Mouse (Mus musculus) stomach, postnatal 0 days (tissue): ENCODE data around the gene Zmiz1. TPM values are rescaled to one million over a fixed set of nuclear protein-coding genes. Genes with fewer than 3 reads are reported as not detected.
A peak's percentile ranks its signal among the peaks of the same experiment; 100 is the strongest.

Experiments
- ATAC-seq: fragments of 200-750 bp; cut with Nextera tagmentation; 2 replicates; pipeline ENCODE4 v1.8.0; 2017; ENCODE audit not compliant: low FRiP score, low TSS enrichment
- DNase-seq: peaks from one replicate; pipeline ENCODE4 v3.0.0-alpha.2; 2016; ENCODE audit warnings: low spot score
- H3K27ac ChIP-seq: fragments of 300-500 bp; sonication (generic); replicated peaks from 2 replicates; pipeline ENCODE4 v1.5.1; 2014; ENCODE audit warnings: mild to moderate bottlenecking, control low read depth
- H3K27me3 ChIP-seq: fragments of 300-500 bp; sonication (generic); 2 replicates; pipeline ENCODE4 v1.6.1; 2014; ENCODE audit warnings: low read length; ENCODE audit not compliant: control insufficient read depth, insufficient read depth
- H3K36me3 ChIP-seq: fragments of 300-500 bp; sonication (generic); 2 replicates; pipeline ENCODE4 v1.6.1; 2014; ENCODE audit warnings: low read length, mixed read lengths; ENCODE audit not compliant: control insufficient read depth, insufficient read depth
- H3K4me1 ChIP-seq: fragments of 300-500 bp; sonication (generic); replicated peaks from 2 replicates; pipeline ENCODE4 v1.6.1; 2014; ENCODE audit warnings: antibody characterized with exemption; ENCODE audit not compliant: control insufficient read depth, insufficient read depth
- H3K4me2 ChIP-seq: fragments of 300-500 bp; sonication (generic); replicated peaks from 2 replicates; pipeline ENCODE4 v1.6.1; 2014; ENCODE audit warnings: low read depth, mild to moderate bottlenecking, control low read depth, moderate library complexity
- H3K4me3 ChIP-seq: fragments of 300-500 bp; sonication (generic); 2 replicates; pipeline ENCODE4 v1.5.1; 2014; ENCODE audit warnings: low read depth, low read length, control low read depth
- H3K9ac ChIP-seq: fragments of 300-500 bp; sonication (generic); 2 replicates; pipeline ENCODE4 v1.6.1; 2014; ENCODE audit warnings: mild to moderate bottlenecking, low read length, control low read depth, mixed read lengths
- H3K9me3 ChIP-seq: fragments of 300-500 bp; sonication (generic); 2 replicates; pipeline ENCODE4 v1.6.1; 2016; ENCODE audit warnings: low read length; ENCODE audit not compliant: control insufficient read depth
- CTCF ChIP-seq: IDR thresholded peaks from 2 replicates; pipeline ENCODE4 v1.5.1; 2016; ENCODE audit warnings: antibody characterized with exemption, low read depth, mild to moderate bottlenecking, moderate library complexity
- EP300 ChIP-seq: optimal IDR thresholded peaks from 2 replicates; pipeline ENCODE3; 2016; ENCODE audit warnings: antibody characterized with exemption
- WGBS: fragments of 180-500 bp; shearing (Covaris S2); extraction: QIAGEN DNeasy Blood & Tissue Kit; methylation state at CpG from one replicate; pipeline ENCODE4 v1.1.7; 2014; 5-methylcytosine and 5-hydroxymethylcytosine counted together
- polyA plus RNA-seq: library from polyadenylated mRNA; unstranded; fragments of >200 nt; fragmentation: Nextera tagmentation; extraction: Ambion mirVana; gene quantifications from 2 replicates; pipeline ENCODE4 v1.2.1, GENCODE M21; 2015

The Zmiz1 gene
- polyA plus RNA-seq, 1 experiment from 2014 or later: 13.0 TPM

- Histone ChIP-seq H3K4me1 (peaks cover 6% of the 10 kb centered on the region; the same call in 1 of the 2 replicates), H3K9ac (no peak overlapping the region), H3K27ac (no peak overlapping the region), H3K9me3 (no peaks in the 10 kb centered on the region), H3K27me3 (no peaks in the 10 kb centered on the region), H3K4me2 (no peak overlapping the region), H3K4me3 (no peak overlapping the region), H3K36me3 (0 out of 2 replicates have a peak, but pooled peaks cover 2% of the 10 kb centered on the region)
- 86% methylated on average over 3 of the region's 3 CpGs for WGBS
- TF ChIP-seq CTCF (peak; percentile 49), EP300 (no peak)
- ATAC-seq: no peak
- no peak for DNase-seq
Observed at GRCm38 (mm10) chr14:25560841-25561240, 101.9 kb downstream of the Zmiz1 start.

GRCm38 (mm10) chr14:25561716-25562115 lies 102.7 kb downstream of the Zmiz1 start:
- Histone ChIP-seq H3K36me3 (0 out of 2 replicates have a peak, but pooled peaks cover 2% of the 10 kb centered on the region), H3K9ac (no peak overlapping the region), H3K27ac (0 out of 2 replicates have a peak overlapping the region, but pooled peaks have one; percentile 8), H3K9me3 (no peaks in the 10 kb centered on the region), H3K4me2 (no peak overlapping the region), H3K4me1 (peaks cover 6% of the 10 kb centered on the region; the same call in 1 of the 2 replicates), H3K4me3 (no peak overlapping the region), H3K27me3 (no peaks in the 10 kb centered on the region)
- no peak for ATAC-seq
- no peak for DNase-seq
- TF ChIP-seq EP300 (no peak), CTCF (no peak)
- WGBS: 31% methylated on average over 1 of the region's 1 CpGs

GRCm38 (mm10) chr14:25562447-25562846 lies 103.5 kb downstream of the Zmiz1 start:
- DNase-seq: no peak
- no peak for ATAC-seq
- no peak for TF ChIP-seq CTCF
- TF ChIP-seq EP300: no peak
- Histone ChIP-seq H3K4me3 (no peak overlapping the region), H3K9me3 (no peaks in the 10 kb centered on the region), H3K27ac (no peak overlapping the region; the same call in 1 of the 2 replicates), H3K4me2 (no peak overlapping the region), H3K4me1 (peaks cover 6% of the 10 kb centered on the region; the same call in 1 of the 2 replicates), H3K27me3 (no peaks in the 10 kb centered on the region), H3K9ac (no peak overlapping the region), H3K36me3 (0 out of 2 replicates have a peak, but pooled peaks cover 2% of the 10 kb centered on the region)
- 63% methylated on average over 4 of the region's 4 CpGs for whole genome bisulfite sequencing

GRCm38 (mm10) chr14:25562909-25563308 lies 103.9 kb downstream of the Zmiz1 start:
- Histone ChIP-seq H3K4me2 (no peak overlapping the region), H3K4me3 (no peak overlapping the region), H3K9me3 (no peaks in the 10 kb centered on the region), H3K27me3 (no peaks in the 10 kb centered on the region), H3K27ac (no peak overlapping the region), H3K36me3 (0 out of 2 replicates have a peak, but pooled peaks cover 2% of the 10 kb centered on the region), H3K9ac (no peak overlapping the region), H3K4me1 (peaks cover 6% of the 10 kb centered on the region; the same call in 1 of the 2 replicates)
- WGBS: 70% methylated on average over 7 of the region's 7 CpGs
- TF ChIP-seq CTCF (no peak), EP300 (no peak)
- DNase-seq (no peak), ATAC-seq (no peak)

- 69% methylated on average over 8 of the region's 8 CpGs for WGBS
- no peak overlapping the region for H3K9ac ChIP-seq
- H3K27me3 ChIP-seq: no peaks in the 10 kb centered on the region
- TF ChIP-seq EP300 (no peak), CTCF (no peak)
- H3K4me1 ChIP-seq: peaks cover 6% of the 10 kb centered on the region; the same call in 1 of the 2 replicates
- no peak for DNase-seq
- no peak overlapping the region for H3K4me3 ChIP-seq
- H3K4me2 ChIP-seq: no peak overlapping the region
- H3K36me3 ChIP-seq: 0 out of 2 replicates have a peak, but pooled peaks cover 2% of the 10 kb centered on the region
- no peak for ATAC-seq
- peak overlapping the region; percentile 24; the same call in 1 of the 2 replicates for H3K27ac ChIP-seq
- H3K9me3 ChIP-seq: no peaks in the 10 kb centered on the region
Observed at GRCm38 (mm10) chr14:25564577-25564976, 105.6 kb downstream of the Zmiz1 start.

- H3K4me2 ChIP-seq: no peak overlapping the region
- TF ChIP-seq EP300 (no peak), CTCF (peak; percentile 96)
- no peaks in the 10 kb centered on the region for H3K27me3 ChIP-seq
- no peak overlapping the region for H3K9ac ChIP-seq
- no peaks in the 10 kb centered on the region for H3K9me3 ChIP-seq
- peak overlapping the region; percentile 24; the same call in 1 of the 2 replicates for H3K27ac ChIP-seq
- H3K4me3 ChIP-seq: no peak overlapping the region
- 0 out of 2 replicates have a peak, but pooled peaks cover 2% of the 10 kb centered on the region for H3K36me3 ChIP-seq
- peaks cover 6% of the 10 kb centered on the region; the same call in 1 of the 2 replicates for H3K4me1 ChIP-seq
- ATAC-seq (peak; percentile 80), DNase-seq (peak; percentile 85)
- 26% methylated on average over 11 of the region's 11 CpGs for WGBS
Observed at GRCm38 (mm10) chr14:25565344-25566088, 106.5 kb downstream of the Zmiz1 start.
